Mouse (Mus musculus) lung, postnatal 0 days (tissue): Measurements from ENCODE around the gene Arhgef15. TPM values are rescaled to one million over a fixed set of nuclear protein-coding genes. Genes with fewer than 3 reads are reported as not detected.

ENCODE experiments used
- ATAC-seq: fragments of 200-750 bp; cut with Nextera tagmentation; 2 replicates; pipeline ENCODE4 v1.8.0; 2017; ENCODE audit warnings: moderate library complexity
- DNase-seq: peaks from one replicate; pipeline ENCODE4 v3.0.0-alpha.2; 2016; ENCODE audit warnings: low spot score
- H3K27ac ChIP-seq: fragments of 300-500 bp; sonication (generic); 2 replicates; pipeline ENCODE4 v1.5.1; 2014; ENCODE audit warnings: antibody characterized with exemption, mild to moderate bottlenecking, low read length, mixed read lengths
- H3K27me3 ChIP-seq: fragments of 300-500 bp; sonication (generic); replicated peaks from 2 replicates; pipeline ENCODE4 v1.6.1; 2014; ENCODE audit warnings: low read length, mixed read lengths; ENCODE audit not compliant: insufficient read depth
- H3K36me3 ChIP-seq: fragments of 300-500 bp; sonication (generic); 2 replicates; pipeline ENCODE4 v1.6.1; 2014; ENCODE audit warnings: low read length, mixed read lengths; ENCODE audit not compliant: insufficient read depth
- H3K4me1 ChIP-seq: fragments of 300-500 bp; sonication (generic); 2 replicates; pipeline ENCODE4 v1.6.1; 2014; ENCODE audit warnings: antibody characterized with exemption, low read depth, low read length, mixed read lengths; ENCODE audit not compliant: insufficient read depth
- H3K4me2 ChIP-seq: fragments of 300-500 bp; sonication (generic); replicated peaks from 2 replicates; pipeline ENCODE4 v1.6.1; 2014; ENCODE audit warnings: low read depth, mild to moderate bottlenecking, low read length, moderate library complexity, mixed read lengths
- H3K4me3 ChIP-seq: fragments of 300-500 bp; sonication (generic); 2 replicates; pipeline ENCODE4 v1.5.1; 2014; ENCODE audit warnings: low read depth, low read length
- H3K9ac ChIP-seq: fragments of 300-500 bp; sonication (generic); replicated peaks from 2 replicates; pipeline ENCODE4 v1.6.1; 2014; ENCODE audit warnings: low read depth, mild to moderate bottlenecking
- H3K9me3 ChIP-seq: fragments of 300-500 bp; sonication (generic); 2 replicates; pipeline ENCODE4 v1.6.1; 2016; ENCODE audit warnings: low read length, mixed read lengths
- CTCF ChIP-seq: IDR thresholded peaks from 2 replicates; pipeline ENCODE4 v1.5.1; 2016; ENCODE audit warnings: antibody characterized with exemption, mild to moderate bottlenecking
- EP300 ChIP-seq: IDR thresholded peaks from 2 replicates; pipeline ENCODE4 v1.6.1; 2016; ENCODE audit warnings: antibody characterized with exemption, mild to moderate bottlenecking, control low read depth
- WGBS: fragments of 180-500 bp; shearing (Covaris S2); extraction: QIAGEN DNeasy Blood & Tissue Kit; methylation state at CpG from one replicate; pipeline ENCODE4 v1.1.7; 2014; 5-methylcytosine and 5-hydroxymethylcytosine counted together
- polyA plus RNA-seq: library from polyadenylated mRNA; unstranded; fragments of >200 nt; fragmentation: Nextera tagmentation; extraction: Ambion mirVana; gene quantifications from 2 replicates; pipeline ENCODE4 v1.2.1, GENCODE M21; 2015

The Arhgef15 gene
- polyA plus RNA-seq, 1 experiment from 2014 or later: 24.2 TPM

DNA sequence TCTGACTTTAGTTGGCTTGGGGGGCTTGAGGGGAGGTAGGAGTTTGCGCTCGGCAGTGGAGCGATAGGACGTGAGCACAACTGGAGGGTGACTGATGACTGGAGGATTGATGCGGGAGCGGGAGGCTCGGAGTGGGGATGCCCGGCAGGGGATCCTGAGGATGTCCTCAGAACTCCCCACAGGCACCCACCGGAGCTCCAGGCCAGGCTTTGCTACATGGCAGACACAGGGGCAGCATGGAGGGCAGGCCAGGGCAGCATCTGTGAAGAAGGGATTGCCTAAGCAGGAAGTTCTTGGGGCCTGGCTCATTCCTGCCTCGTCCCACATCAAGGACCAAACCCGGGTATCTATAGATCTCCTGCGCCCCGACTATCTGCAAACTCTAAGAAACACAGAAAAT, 3.4 kb downstream of the Arhgef15 start:
- Histone ChIP-seq H3K4me2 (peak overlapping the region; percentile 55), H3K36me3 (no peaks in the 10 kb centered on the region; the same call in 1 of the 2 replicates), H3K27ac (no peak overlapping the region), H3K9me3 (no peaks in the 10 kb centered on the region), H3K27me3 (peaks cover 4% of the 10 kb centered on the region; the same call in 1 of the 2 replicates), H3K4me1 (0 out of 2 replicates have a peak, but pooled peaks cover 2% of the 10 kb centered on the region), H3K4me3 (peak overlapping the region; percentile 31; the same call in 1 of the 2 replicates), H3K9ac (no peak overlapping the region)
- DNase-seq (no peak), ATAC-seq (no peak)
- TF ChIP-seq CTCF: no peak
- TF ChIP-seq EP300: no peak
- WGBS: 10% methylated on average over 13 of the region's 13 CpGs

DNA sequence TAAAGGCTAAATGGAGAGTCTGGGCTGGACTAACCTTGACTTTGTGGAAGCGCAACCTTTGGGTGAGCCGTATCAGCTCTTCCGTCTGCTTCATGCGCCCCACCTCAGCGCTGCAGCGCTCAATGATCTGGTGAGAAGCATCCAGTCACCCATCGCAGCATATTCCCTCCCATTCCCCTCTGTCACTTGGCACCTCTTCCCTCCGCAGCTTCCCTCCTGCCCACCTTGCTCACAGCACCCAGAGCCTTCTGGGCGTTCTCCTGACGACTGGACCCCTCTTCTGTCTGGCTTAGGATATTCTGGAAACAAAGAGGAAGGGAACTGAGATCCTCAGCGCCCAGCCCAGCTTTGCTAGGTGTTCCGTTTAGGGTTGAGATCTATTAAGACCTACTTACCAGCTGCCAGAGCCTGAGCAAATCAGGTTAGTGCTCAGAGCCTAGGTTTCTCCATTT, 9.7 kb downstream of the Arhgef15 start:
- Histone ChIP-seq H3K9me3 (no peaks in the 10 kb centered on the region), H3K4me3 (no peak overlapping the region), H3K4me2 (no peak overlapping the region), H3K36me3 (no peaks in the 10 kb centered on the region; the same call in 1 of the 2 replicates), H3K4me1 (no peaks in the 10 kb centered on the region), H3K27ac (no peak overlapping the region), H3K9ac (no peak overlapping the region), H3K27me3 (no peaks in the 10 kb centered on the region)
- ATAC-seq (no peak), DNase-seq (no peak)
- TF ChIP-seq EP300: no peak
- no peak for TF ChIP-seq CTCF
- 27% methylated on average over 12 of the region's 12 CpGs for WGBS

DNA sequence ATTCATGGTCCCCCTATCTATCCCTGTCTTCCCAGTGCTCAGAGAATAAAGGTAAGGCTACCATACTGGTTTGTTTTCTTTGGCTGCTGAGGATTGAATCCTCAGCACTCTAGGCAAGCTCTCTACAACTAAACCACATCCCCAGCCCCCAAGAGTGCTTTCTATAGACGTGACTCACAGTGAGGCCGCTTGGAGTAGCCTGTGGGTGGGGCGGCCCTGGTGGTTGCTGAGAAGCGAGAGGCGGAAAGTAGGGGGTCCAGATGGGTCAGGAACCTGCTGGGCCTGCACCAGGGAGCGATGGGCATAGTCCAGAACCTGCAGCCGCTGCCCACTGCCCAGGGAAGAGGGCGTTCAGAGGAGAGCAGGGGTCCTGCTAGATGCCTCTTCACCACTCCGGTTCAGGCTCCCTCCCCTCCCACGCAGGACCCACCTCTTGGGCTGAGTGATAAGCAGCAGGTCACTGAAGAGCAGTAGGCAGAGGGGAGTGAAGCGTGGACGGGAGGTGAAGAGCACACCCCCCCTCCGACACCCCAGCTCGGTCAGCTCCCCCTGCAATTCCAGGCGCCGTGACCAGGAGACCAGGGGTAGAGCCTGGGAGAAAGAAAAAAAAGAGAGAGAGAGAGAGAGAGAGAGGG, 10.4 kb downstream of the Arhgef15 start:
- DNase-seq (peak; percentile 25), ATAC-seq (peak; percentile 48; the same call in 1 of the 2 replicates)
- H3K27me3 ChIP-seq: no peaks in the 10 kb centered on the region
- no peak overlapping the region for H3K4me3 ChIP-seq
- WGBS: 26% methylated on average over 13 of the region's 16 CpGs
- H3K4me1 ChIP-seq: no peaks in the 10 kb centered on the region
- H3K27ac ChIP-seq: no peak overlapping the region
- H3K4me2 ChIP-seq: peak overlapping the region; percentile 25; the same call in 1 of the 2 replicates
- H3K9me3 ChIP-seq: no peaks in the 10 kb centered on the region
- TF ChIP-seq EP300: no peak
- no peak for TF ChIP-seq CTCF
- H3K9ac ChIP-seq: no peak overlapping the region
- H3K36me3 ChIP-seq: no peaks in the 10 kb centered on the region; the same call in 1 of the 2 replicates

DNA sequence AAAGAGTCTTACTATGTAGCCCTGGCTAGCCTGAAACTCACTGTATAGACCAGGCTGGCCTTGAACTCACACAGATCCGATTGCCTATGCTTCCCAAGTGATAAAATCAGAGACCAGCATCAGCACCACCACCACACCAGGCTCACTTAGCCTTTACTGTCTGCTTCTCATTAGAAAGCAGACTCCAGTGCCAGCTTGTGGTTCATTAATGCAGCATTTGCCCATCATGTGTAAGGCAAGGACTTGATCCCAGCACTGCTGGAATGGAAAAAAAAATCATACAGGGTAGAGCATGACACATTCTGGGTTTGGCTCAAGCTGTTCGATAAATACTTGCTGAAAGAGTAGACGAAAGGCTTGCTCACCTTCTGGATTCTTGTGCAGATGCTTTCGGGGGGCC, 11.3 kb downstream of the Arhgef15 start:
- Histone ChIP-seq H3K27me3 (no peaks in the 10 kb centered on the region), H3K36me3 (no peaks in the 10 kb centered on the region; the same call in 1 of the 2 replicates), H3K4me3 (no peak overlapping the region), H3K4me1 (no peaks in the 10 kb centered on the region), H3K4me2 (no peak overlapping the region), H3K9me3 (no peaks in the 10 kb centered on the region), H3K27ac (no peak overlapping the region), H3K9ac (no peak overlapping the region)
- WGBS: 83% methylated on average over 4 of the region's 4 CpGs
- ATAC-seq (no peak), DNase-seq (no peak)
- TF ChIP-seq CTCF (no peak), EP300 (no peak)

DNA sequence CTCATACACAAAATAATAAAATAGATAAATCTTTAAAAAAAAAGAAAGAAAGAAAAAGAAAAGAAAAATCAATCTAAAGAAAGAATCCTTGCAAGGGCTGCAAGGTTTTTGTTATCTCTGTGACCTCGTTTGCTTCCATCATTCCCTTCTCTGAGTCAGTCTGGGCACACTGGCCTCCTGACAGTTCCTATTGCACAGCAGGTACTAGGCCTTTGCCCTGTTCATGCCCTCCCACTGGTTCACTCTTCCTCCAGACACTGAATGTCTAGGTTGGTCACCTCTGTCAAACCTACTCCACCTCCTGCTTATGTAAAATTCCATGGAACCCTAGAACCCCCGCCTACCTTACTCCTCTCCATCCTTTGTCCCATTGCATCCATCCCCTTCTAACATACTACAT, 12.0 kb downstream of the Arhgef15 start:
- ATAC-seq: no peak
- peaks cover 3% of the 10 kb centered on the region; the same call in 1 of the 2 replicates for H3K4me1 ChIP-seq

DNA sequence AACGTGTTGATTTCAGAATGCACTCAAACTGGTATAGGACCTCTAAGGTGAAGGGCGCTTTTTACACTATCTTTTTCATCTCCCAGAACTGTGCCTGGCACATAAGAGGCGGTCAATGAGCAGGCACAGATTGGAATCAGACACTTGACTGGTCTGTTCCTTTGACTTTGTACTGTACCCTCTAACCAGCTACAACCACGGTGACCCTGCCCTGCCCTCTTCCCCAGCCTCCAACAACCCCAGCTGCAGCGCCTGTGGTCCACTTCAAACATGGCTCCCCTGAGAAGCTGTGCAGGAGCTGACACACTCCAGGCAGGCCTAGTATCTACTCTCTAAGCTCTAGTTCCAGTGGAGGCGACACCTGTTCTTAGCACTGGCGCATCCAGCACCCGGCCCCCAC, 14.5 kb downstream of the Arhgef15 start:
- no peaks in the 10 kb centered on the region for H3K36me3 ChIP-seq
- peaks cover 6% of the 10 kb centered on the region; the same call in 1 of the 2 replicates for H3K4me1 ChIP-seq
- TF ChIP-seq CTCF (no peak), EP300 (no peak)
- WGBS: 83% methylated on average over 8 of the region's 8 CpGs
- DNase-seq (no peak), ATAC-seq (no peak)
- no peaks in the 10 kb centered on the region for H3K27me3 ChIP-seq
- H3K27ac ChIP-seq: no peak overlapping the region
- H3K4me2 ChIP-seq: no peak overlapping the region
- no peak overlapping the region for H3K9ac ChIP-seq
- no peaks in the 10 kb centered on the region for H3K9me3 ChIP-seq
- no peak overlapping the region for H3K4me3 ChIP-seq

More for the DNA sequence above, 12.0 kb downstream of the Arhgef15 start:
- no peak for DNase-seq
- H3K4me3 ChIP-seq: no peak overlapping the region
- H3K9me3 ChIP-seq: no peaks in the 10 kb centered on the region
- H3K27me3 ChIP-seq: no peaks in the 10 kb centered on the region
- H3K36me3 ChIP-seq: no peaks in the 10 kb centered on the region; the same call in 1 of the 2 replicates
- no peak overlapping the region for H3K4me2 ChIP-seq
- H3K9ac ChIP-seq: no peak overlapping the region
- WGBS: 79% methylated on average over 2 of the region's 2 CpGs
- no peak overlapping the region for H3K27ac ChIP-seq
- TF ChIP-seq CTCF (no peak), EP300 (no peak)
